Mouse (Mus musculus) T-cell, adult 66 days (primary cell): ENCODE results near the gene Fam219b. TPM values are rescaled to one million over a fixed set of nuclear protein-coding genes. Genes with fewer than 3 reads are reported as not detected.

Experiments
- total RNA-seq, 2 experiments: library from RNA; stranded (reverse); gene quantifications; 3 replicates in 1 of 2; 4 replicates in 1 of 2; pipeline ENCODE4 v1.2.4; 2023

The Fam219b gene
- total RNA-seq, result 10 to 100 TPM; 17.1 to 19.7 TPM

DNA sequence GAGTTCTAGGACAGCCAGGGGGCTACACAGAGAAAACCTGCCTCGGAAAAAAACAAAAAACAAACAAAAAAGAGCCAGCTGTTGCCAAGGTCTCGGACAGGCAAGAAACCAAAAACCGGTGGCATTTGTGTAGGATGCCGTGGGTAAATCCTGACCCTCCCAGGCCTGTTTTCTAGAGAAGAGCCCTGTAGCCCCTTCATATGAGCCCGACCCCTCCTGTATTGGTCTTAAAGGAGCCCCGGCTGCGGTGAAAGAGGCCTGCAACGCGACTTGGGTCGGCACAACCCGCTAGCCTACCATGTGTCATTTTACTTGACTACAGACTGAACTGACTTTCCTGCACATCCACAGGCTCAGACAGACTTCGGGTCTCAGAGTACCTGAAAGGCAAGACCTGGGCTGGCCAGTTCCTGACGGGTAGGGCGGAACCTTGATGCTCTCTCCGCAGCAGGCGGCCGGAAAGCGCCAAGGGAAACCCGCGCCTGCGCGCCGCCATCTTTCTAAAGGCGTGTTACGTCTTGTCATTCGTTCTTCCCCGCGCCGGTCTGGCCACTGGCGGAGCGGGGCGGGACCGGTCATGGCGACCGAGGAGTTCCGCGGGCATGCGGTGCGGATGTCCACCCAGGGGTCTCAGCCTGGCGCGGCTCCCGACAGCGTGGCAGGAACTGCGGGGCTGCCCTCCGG, at the start of gene Fam219b:
Fam219b (plus strand) TSS at position 485 of the 684 bp plus-strand sequence.

DNA sequence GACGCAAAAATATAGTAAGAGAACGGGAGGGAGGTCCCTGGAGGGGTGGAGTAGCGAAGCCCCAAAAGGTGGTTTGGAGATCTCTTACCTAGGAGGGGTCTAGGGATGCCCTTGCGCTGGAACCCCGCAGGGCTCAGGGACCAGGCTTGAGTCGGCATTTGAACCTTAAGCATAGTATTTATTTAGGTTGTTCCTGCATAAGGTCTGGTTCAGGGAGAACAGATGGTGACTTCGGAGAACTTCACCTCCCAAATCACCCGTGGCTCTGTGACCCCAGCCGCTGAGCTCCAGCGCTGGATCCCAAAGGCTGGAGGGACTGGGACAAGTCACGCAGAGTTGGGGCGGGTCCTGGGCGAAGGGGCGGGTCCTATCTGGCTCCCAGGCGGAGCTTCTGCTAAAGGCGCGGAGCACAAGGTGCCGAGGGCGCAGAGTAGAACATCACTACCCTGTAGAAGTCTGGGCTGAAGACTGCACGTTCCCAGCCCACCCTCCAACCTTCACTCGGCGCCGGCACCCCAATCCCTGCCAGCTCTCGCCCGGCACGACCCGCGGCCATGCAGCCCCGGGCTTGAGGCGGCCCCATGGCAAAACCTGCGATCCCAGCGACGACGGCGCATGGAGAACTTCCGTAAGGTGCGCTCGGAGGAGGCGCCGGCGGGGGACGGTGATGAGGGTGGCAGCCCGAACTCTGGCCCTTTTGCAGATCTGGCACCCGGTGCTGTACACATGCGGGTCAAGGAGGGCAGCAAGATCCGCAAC, 33.5 kb upstream of the Fam219b start, which contains the start of gene Rpp25:
Rpp25 (plus strand) TSS at position 405 of the 759 bp plus-strand sequence.

DNA sequence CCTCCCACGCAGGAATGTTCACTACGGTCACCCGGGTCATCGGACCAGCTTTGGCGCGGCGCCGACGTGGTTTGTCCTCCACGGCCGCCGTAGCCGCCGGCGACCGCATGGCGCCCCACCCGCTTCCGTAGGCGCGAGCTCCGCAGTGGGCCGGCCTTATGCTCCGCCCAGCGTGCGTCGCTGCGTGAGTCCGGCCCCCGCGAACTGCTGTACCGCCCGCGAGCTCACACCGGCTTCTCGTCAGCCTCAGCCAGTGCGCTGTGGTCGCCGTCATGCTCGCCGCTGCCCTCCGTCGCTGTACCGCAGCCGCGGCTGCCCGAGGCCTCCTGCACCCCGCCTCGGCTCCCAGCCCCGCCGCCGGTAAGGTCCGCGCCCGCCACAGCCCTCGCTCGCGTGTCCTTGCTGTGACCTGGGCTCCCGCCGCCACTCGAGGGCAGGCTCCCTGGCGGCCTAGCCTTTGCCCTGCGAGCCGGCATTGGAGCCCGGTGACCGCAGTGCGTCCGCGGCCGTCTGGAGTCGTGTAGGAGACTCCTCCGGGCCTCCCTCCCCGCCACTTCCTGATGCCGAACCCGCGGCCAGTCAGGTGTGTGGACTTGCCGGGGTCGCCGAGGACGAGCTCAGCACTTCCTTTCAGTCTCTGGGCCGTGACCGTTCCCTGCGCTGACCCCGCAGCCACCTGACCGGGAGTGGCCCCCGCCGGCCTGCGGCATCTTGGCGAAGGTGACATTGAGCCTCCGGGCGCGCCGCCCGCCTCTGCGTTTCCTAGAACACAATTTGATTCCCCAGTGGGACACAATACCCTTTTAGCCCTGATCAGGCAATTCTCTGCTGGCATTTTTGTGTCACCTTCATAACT, 16.0 kb upstream of the Fam219b start, which contains the start of gene Cox5a:
Cox5a (plus strand) TSS at position 219 of the 856 bp plus-strand sequence.

DNA sequence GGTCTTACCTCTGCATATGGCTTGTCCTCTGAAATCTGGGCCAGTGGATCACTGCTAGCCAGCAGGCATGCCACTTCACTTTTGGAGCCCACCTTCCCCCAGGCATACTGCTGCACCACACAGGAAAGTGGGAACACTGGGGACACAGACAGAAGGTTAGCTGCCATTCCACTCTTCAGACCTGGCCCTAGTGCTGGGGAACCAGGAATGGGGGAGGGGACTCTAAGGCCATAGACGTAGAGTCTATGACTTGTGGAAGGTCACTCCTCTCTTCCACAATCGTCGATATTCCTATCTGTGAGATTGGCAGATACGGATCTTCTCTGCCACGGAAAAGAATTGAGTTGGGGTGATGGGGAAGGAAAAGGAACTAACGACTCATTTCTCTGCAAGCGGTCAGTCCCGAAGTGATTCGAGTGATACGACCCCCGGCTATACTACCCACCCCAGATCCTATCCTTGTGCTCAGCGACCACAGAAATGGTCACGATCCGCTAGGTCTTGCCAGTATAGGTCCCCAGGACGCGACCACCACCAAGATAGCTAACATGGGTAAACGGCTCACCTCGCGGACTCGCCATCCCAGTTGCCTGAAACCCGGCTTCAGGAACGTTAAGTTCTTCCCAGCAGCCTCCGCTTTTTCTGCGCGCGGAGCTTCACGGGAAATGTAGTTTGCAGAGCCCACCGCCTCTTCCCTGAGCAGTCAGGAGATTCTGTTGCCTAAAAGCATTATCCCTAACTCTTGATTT, 15.0 kb downstream of the Fam219b start, which contains the start of gene Mpi:
Mpi (minus strand) TSS at position 625 of the 749 bp plus-strand sequence.

DNA sequence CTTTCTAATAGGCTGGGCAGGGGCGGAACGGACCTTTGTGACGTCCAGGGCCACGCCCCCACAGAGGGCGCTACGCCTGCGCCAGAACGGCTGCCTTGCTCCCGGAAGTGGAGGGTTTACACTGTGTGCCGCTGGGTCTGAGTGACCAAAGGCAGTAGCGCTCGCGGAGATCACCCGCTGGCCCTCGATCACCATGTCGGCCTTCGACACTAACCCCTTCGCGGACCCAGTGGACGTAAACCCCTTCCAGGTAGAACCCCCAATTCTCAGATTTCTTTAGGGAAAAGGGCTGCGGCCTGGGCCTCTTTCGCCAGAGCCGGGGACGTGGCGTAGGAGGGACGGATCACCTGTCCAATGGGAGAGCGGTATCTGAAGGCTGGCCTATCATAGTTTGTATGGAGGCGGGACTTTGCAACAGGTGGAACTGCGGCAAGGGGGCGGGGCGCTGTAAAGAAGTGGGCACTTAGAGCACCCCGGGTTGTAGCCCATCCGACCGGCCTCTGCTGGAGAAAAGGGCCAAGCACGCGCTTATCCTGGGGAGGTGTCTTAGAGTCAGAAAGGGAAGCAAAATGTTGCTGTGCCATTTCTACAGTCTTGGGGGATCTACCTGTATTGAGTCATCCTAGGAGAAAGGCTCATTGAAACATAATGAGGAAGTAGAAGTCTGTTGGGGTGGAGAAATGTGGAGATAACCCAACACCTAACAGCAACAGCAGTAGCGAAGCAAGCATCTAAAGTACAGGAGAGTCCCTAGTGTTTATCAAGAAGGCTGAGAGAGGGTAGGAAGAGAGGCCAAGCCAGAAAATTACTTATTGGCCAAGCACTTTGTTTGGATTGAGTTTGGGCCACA, 23.8 kb downstream of the Fam219b start, which contains the start of gene Scamp2:
Scamp2 (plus strand) TSS at position 83 of the 850 bp plus-strand sequence.

DNA sequence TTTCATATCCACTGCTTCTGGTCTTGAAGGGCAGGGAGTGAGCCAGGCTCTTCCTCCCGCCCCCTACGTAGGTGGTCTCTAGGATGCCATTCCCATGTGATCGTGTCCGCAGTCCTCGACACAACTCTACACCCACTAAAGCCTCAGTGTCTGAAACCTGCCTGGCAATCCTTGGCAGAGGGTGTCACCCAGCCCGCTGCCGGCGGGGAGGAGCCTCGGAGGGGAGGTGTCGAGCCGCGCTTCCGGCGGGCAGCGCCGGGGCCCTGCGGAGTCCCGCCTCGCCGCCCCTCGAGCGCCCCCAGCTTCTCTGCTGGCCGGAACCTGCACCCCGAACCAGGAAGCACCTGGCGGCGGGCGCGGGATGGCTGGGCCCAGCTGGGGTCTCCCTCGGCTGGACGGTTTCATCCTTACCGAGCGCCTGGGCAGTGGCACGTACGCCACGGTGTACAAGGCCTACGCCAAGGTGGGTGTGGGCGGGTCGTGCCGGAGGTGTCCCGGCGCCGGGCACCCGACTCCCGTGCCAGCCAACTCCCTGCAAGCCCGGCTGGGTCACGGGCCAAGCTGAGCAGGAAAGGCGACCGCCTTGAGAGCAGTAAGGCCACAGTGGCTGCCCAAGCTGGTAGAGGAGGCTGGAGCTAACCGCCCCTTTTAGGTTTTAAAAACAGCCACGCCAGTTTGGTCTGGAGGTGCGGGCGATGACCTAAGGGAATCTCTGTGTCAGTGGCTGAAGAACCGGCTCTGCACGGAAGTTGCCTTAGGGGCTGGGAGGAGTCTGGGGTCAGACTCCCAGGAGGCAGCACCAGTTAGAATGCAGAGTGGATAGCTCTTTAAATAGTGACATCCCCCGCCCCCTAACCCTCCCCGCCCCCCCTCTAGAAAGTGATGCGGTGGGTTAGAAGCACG, 52.1 kb downstream of the Fam219b start, which contains the start of gene Ulk3:
Ulk3 (plus strand) TSS at position 229 of the 903 bp plus-strand sequence.

Other genes with a start within 250 kb of the Fam219b start
- gene Ppcdc, start 97.4 kb upstream of the Fam219b start, total RNA-seq, result 10 to 100 TPM; 54.9 to 63.1 TPM
- under 1 TPM in 1 of 2 experiments, not detected in 1; 0.47 TPM for gene Scamp5, start 69.5 kb upstream of the Fam219b start, total RNA-seq
- gene Rpp25, start 33.5 kb upstream of the Fam219b start, total RNA-seq, result not detected
- gene Cox5a, start 16.3 kb upstream of the Fam219b start, total RNA-seq, result 100 to 1,000 TPM in 1 of 2 experiments, 10 to 100 TPM in 1; 87.5 to 109 TPM
- gene Mpi, start 15.2 kb downstream of the Fam219b start, total RNA-seq, result 10 to 100 TPM; 11.5 to 15.4 TPM
- gene Scamp2, start 23.4 kb downstream of the Fam219b start, total RNA-seq, result 10 to 100 TPM; 57.5 to 62.3 TPM
- gene Ulk3, start 51.9 kb downstream of the Fam219b start, total RNA-seq, result 10 to 100 TPM; 75.2 to 79.6 TPM
- gene Cplx3, start 68.8 kb downstream of the Fam219b start, total RNA-seq, result under 1 TPM; 0.38 to 0.50 TPM
- 1 to 10 TPM; 1.8 to 4.1 TPM for gene Lman1l, start 83.2 kb downstream of the Fam219b start, total RNA-seq
- 100 to 1,000 TPM; 332 to 355 TPM for gene Csk, start 116.1 kb downstream of the Fam219b start, total RNA-seq
- gene Cyp1a2, start 146.2 kb downstream of the Fam219b start, total RNA-seq, result not detected
- gene Cyp1a1, start 150.4 kb downstream of the Fam219b start, total RNA-seq, result under 1 TPM in 1 of 2 experiments, not detected in 1; 0.20 TPM
- 10 to 100 TPM; 22.4 to 22.9 TPM for gene Edc3, start 171.0 kb downstream of the Fam219b start, total RNA-seq
- gene Clk3, start 228.3 kb downstream of the Fam219b start, total RNA-seq, result 100 to 1,000 TPM; 187 to 199 TPM